ENCODE assay signal across 29 mouse cellular contexts in genomic region chr13:100752529-100752928, GRCm38 (mm10). TPM values are rescaled to one million over a fixed set of nuclear protein-coding genes. Genes with fewer than 3 reads are reported as not detected.
DNase-seq lines count a peak whose midpoint lies in the region; ATAC-seq and TF ChIP-seq lines count a peak whose summit lies in the region.
"Had no signal": no experiment of that assay in that cellular context is flagged by ENCODE, and none has a peak within 500 bp of the region (broad histone marks: within the 10 kb centered on the region; RNA-seq: fewer than 3 reads in every experiment).

No protein-coding gene starts in this region.

- peaks cover 62% of the 10 kb centered on the region for H3K4me1 ChIP-seq in erythroblast, embryonic 14.5 days (ENCODE audit: control insufficient read depth)
- peaks cover 64% of the 10 kb centered on the region for H3K4me1 ChIP-seq in liver, embryonic 13.5 days (replicated peaks)
- H3K4me1 ChIP-seq in hindbrain, embryonic 16.5 days (ENCODE audit: control insufficient read depth, insufficient read depth, low read depth, low read length): no peaks in the 10 kb centered on the region
- H3K4me1 ChIP-seq: embryonic facial prominence, embryonic 12.5 days; forebrain, embryonic 12.5 days; limb, embryonic 10.5 days; limb, embryonic 15.5 days; lung, embryonic 15.5 days; midbrain, embryonic 12.5 days; neural tube, embryonic 13.5 days had no signal

- peak overlapping the region; percentile 46 for H3K4me2 ChIP-seq in liver, embryonic 13.5 days
- H3K4me2 ChIP-seq in hindbrain, embryonic 16.5 days (ENCODE audit: low read length): no peak overlapping the region
- H3K4me2 ChIP-seq: embryonic facial prominence, embryonic 12.5 days; forebrain, embryonic 12.5 days; heart, embryonic 11.5 days; hindbrain, embryonic 14.5 days; limb, embryonic 15.5 days; lung, embryonic 15.5 days; midbrain, embryonic 12.5 days; neural tube, embryonic 13.5 days had no signal

- peak overlapping the region; percentile 26 for H3K4me3 ChIP-seq in erythroblast, embryonic 14.5 days (replicated peaks)
- no peak overlapping the region for H3K4me3 ChIP-seq in liver, embryonic 13.5 days (replicated peaks)
- H3K4me3 ChIP-seq in left cerebral cortex, adult 2 months: no peak overlapping the region
- no peak overlapping the region for H3K4me3 ChIP-seq in hindbrain, embryonic 16.5 days (ENCODE audit: low read length)
- H3K4me3 ChIP-seq: embryonic facial prominence, embryonic 12.5 days; forebrain, embryonic 12.5 days; limb, embryonic 10.5 days; limb, embryonic 15.5 days; lung, embryonic 15.5 days; megakaryocyte, embryonic 14.5 days; midbrain, embryonic 12.5 days; neural tube, embryonic 13.5 days had no signal

- intact Hi-C loops in left cerebral cortex, adult 2 months (cut with DNase I): no loop called here
- intact Hi-C loops in left cerebral cortex, postnatal 4 days (cut with DNase I): no loop called here

- TF ChIP-seq CTCF in left cerebral cortex, adult 2 months (IDR thresholded peaks at IDR 0.05): no peak

- H3K27ac ChIP-seq in liver, embryonic 13.5 days: peak overlapping the region; percentile 69
- H3K27ac ChIP-seq in left cerebral cortex, adult 2 months: no peak overlapping the region
- H3K27ac ChIP-seq in hindbrain, embryonic 16.5 days (ENCODE audit: low read depth, low read length): no peak overlapping the region
- H3K27ac ChIP-seq: embryonic facial prominence, embryonic 12.5 days; forebrain, embryonic 12.5 days; hindbrain, embryonic 14.5 days; kidney, postnatal 0 days; limb, embryonic 10.5 days; limb, embryonic 15.5 days; lung, embryonic 15.5 days; midbrain, embryonic 12.5 days; neural tube, embryonic 13.5 days had no signal

- no peaks in the 10 kb centered on the region for H3K9me3 ChIP-seq in erythroblast, embryonic 14.5 days (ENCODE audit: control insufficient read depth, low read length)
- H3K9me3 ChIP-seq in liver, embryonic 13.5 days (replicated peaks): no peaks in the 10 kb centered on the region
- H3K9me3 ChIP-seq in hindbrain, embryonic 16.5 days (ENCODE audit: control insufficient read depth, low read length): no peaks in the 10 kb centered on the region
- H3K9me3 ChIP-seq: embryonic facial prominence, embryonic 12.5 days; forebrain, embryonic 12.5 days; limb, embryonic 10.5 days; limb, embryonic 15.5 days; lung, embryonic 15.5 days; midbrain, embryonic 12.5 days; neural tube, embryonic 13.5 days had no signal

- H3K27me3 ChIP-seq in erythroblast, embryonic 14.5 days (ENCODE audit: control insufficient read depth): no peaks in the 10 kb centered on the region
- H3K27me3 ChIP-seq in liver, embryonic 13.5 days: no peaks in the 10 kb centered on the region
- no peaks in the 10 kb centered on the region for H3K27me3 ChIP-seq in hindbrain, embryonic 16.5 days (replicated peaks; ENCODE audit: control insufficient read depth, insufficient read depth, low read length)
- H3K27me3 ChIP-seq: CH12.LX; embryonic facial prominence, embryonic 12.5 days; forebrain, embryonic 12.5 days; limb, embryonic 15.5 days; lung, embryonic 15.5 days; megakaryocyte, embryonic 14.5 days; midbrain, embryonic 12.5 days; neural tube, embryonic 13.5 days had no signal

- peak overlapping the region; percentile 14 for H3K9ac ChIP-seq in liver, embryonic 13.5 days
- no peak overlapping the region for H3K9ac ChIP-seq in hindbrain, embryonic 16.5 days (ENCODE audit: low read depth, low read length)
- H3K9ac ChIP-seq: embryonic facial prominence, embryonic 12.5 days; forebrain, embryonic 12.5 days; forebrain, postnatal 0 days; hindbrain, embryonic 14.5 days; limb, embryonic 15.5 days; lung, embryonic 15.5 days; midbrain, embryonic 12.5 days; neural tube, embryonic 13.5 days had no signal

- peaks cover 3% of the 10 kb centered on the region for H3K36me3 ChIP-seq in erythroblast, embryonic 14.5 days (ENCODE audit: control insufficient read depth)
- H3K36me3 ChIP-seq in liver, embryonic 13.5 days: no peaks in the 10 kb centered on the region
- H3K36me3 ChIP-seq in hindbrain, embryonic 16.5 days (ENCODE audit: control insufficient read depth, insufficient read depth, low read length): no peaks in the 10 kb centered on the region
- H3K36me3 ChIP-seq: embryonic facial prominence, embryonic 12.5 days; forebrain, embryonic 12.5 days; limb, embryonic 10.5 days; limb, embryonic 15.5 days; lung, embryonic 15.5 days; midbrain, embryonic 12.5 days; neural tube, embryonic 13.5 days had no signal

- 46% methylated on average over 8 of the region's 8 CpGs for WGBS in liver, embryonic 13.5 days (ENCODE audit: insufficient replicate concordance)
- WGBS in hindbrain, embryonic 16.5 days: 84% methylated on average over 8 of the region's 8 CpGs

- peak; percentile 73 for ATAC-seq in liver, embryonic 13.5 days (ENCODE audit: low read depth)
- no peak for ATAC-seq in hindbrain, embryonic 16.5 days
- ATAC-seq: forebrain, postnatal 0 days had no signal

- DNase-seq in heart, adult 11 months: peak; percentile 55
- no peak for DNase-seq in heart, postnatal 4 days
- DNase-seq in liver, embryonic 13.5 days: peak; percentile 55
- DNase-seq in left cerebral cortex, adult 2 months (ENCODE audit: extremely low spot score in 1 of 2, low spot score in 2 of 2): no peak
- no peak for DNase-seq in left cerebral cortex, postnatal 4 days
- DNase-seq: adrenal gland, postnatal 14 days; cerebellum, adult 11 months; cerebellum, adult 9-10 months; embryo, embryonic 11 days; forebrain, postnatal 0 days; gastrocnemius, postnatal 14 days; kidney, adult 2 months; kidney, postnatal 4 days; lung, postnatal 36 days; thymus, postnatal 14 days had no signal

RNA-seq across cellular contexts. Expression of gene Mrps36, which starts 8.1 kb away (rescaled TPM):
- total RNA-seq in heart, postnatal 4 days (2021): 100 to 1,000 TPM; 140 to 151 TPM
- 19.3 and 24.9 TPM in 2 replicates for polyA plus RNA-seq in erythroblast, embryonic 14.5 days (2012)
- polyA plus RNA-seq in liver, embryonic 13.5 days (2015; fragmentation: Nextera tagmentation; extraction: Ambion mirVana): 159 and 167 TPM in 2 replicates
- 10 to 100 TPM; 51.1 to 51.6 TPM for total RNA-seq in left cerebral cortex, adult 2 months (2021)
- 10 to 100 TPM; 51.0 to 54.5 TPM for total RNA-seq in left cerebral cortex, postnatal 4 days (2021)
- polyA plus RNA-seq in hindbrain, embryonic 16.5 days (2015; fragmentation: Nextera tagmentation; extraction: Ambion mirVana): 143 and 161 TPM in 2 replicates

RNA-seq across cellular contexts. Expression of gene Cdk7, which starts 21.8 kb away (rescaled TPM):
- total RNA-seq in heart, postnatal 4 days (2021): 10 to 100 TPM; 38.0 to 39.1 TPM
- polyA plus RNA-seq in erythroblast, embryonic 14.5 days (2012): 0.42 and 0.98 TPM in 2 replicates
- polyA plus RNA-seq in liver, embryonic 13.5 days (2015; fragmentation: Nextera tagmentation; extraction: Ambion mirVana): 49.1 and 54.9 TPM in 2 replicates
- total RNA-seq in left cerebral cortex, adult 2 months (2021): 10 to 100 TPM; 37.4 to 43.9 TPM
- 10 to 100 TPM; 37.8 to 39.9 TPM for total RNA-seq in left cerebral cortex, postnatal 4 days (2021)
- polyA plus RNA-seq in hindbrain, embryonic 16.5 days (2015; fragmentation: Nextera tagmentation; extraction: Ambion mirVana): 35.8 and 40.0 TPM in 2 replicates

RNA-seq across cellular contexts. Expression of gene Cenph, which starts 23.2 kb away (rescaled TPM):
- total RNA-seq in heart, postnatal 4 days (2021): 1 to 10 TPM; 8.7 to 9.3 TPM
- 4.0 and 4.3 TPM in 2 replicates for polyA plus RNA-seq in erythroblast, embryonic 14.5 days (2012)
- polyA plus RNA-seq in liver, embryonic 13.5 days (2015; fragmentation: Nextera tagmentation; extraction: Ambion mirVana): 46.2 and 57.1 TPM in 2 replicates
- 1 to 10 TPM in 1 of 2 experiments, under 1 TPM in 1; 0.75 to 1.1 TPM for total RNA-seq in left cerebral cortex, adult 2 months (2021)
- total RNA-seq in left cerebral cortex, postnatal 4 days (2021): 1 to 10 TPM; 3.9 to 4.1 TPM
- 6.5 and 7.6 TPM in 2 replicates for polyA plus RNA-seq in hindbrain, embryonic 16.5 days (2015; fragmentation: Nextera tagmentation; extraction: Ambion mirVana)

RNA-seq across cellular contexts. Expression of gene Ccnb1, which starts 33.8 kb away (rescaled TPM):
- total RNA-seq in heart, postnatal 4 days (2021): 10 to 100 TPM; 77.4 to 91.6 TPM
- polyA plus RNA-seq in erythroblast, embryonic 14.5 days (2012): 0.67 and 1.6 TPM in 2 replicates
- polyA plus RNA-seq in liver, embryonic 13.5 days (2015; fragmentation: Nextera tagmentation; extraction: Ambion mirVana): 277 and 297 TPM in 2 replicates
- under 1 TPM; 0.84 TPM for total RNA-seq in left cerebral cortex, adult 2 months (2021)
- total RNA-seq in left cerebral cortex, postnatal 4 days (2021): 1 to 10 TPM; 8.3 to 8.9 TPM
- 42.4 and 52.9 TPM in 2 replicates for polyA plus RNA-seq in hindbrain, embryonic 16.5 days (2015; fragmentation: Nextera tagmentation; extraction: Ambion mirVana)

Comparison
In these comparisons a context has a peak if more than half of its experiments do, and no peak if none do; other contexts are left out.
1. DNase-seq: peak in heart, adult 11 months (single experiment) and liver, embryonic 13.5 days (single experiment); none in heart, postnatal 4 days (single experiment), left cerebral cortex, adult 2 months (0 of 2) and left cerebral cortex, postnatal 4 days (single experiment).